Mouse (Mus musculus) regulatory T cell (primary cell): ENCODE results near the gene Dnajc19.

Experiments used
- in situ Hi-C: fragments of 300-600 bp; cut with MboI, MseI; formaldehyde crosslinking; loops from one replicate; pipeline ENCODE4 v1.15.1; 2025; ENCODE audit warnings: high pct_unique_total_duplicates

Dnajc19 gene

DNA sequence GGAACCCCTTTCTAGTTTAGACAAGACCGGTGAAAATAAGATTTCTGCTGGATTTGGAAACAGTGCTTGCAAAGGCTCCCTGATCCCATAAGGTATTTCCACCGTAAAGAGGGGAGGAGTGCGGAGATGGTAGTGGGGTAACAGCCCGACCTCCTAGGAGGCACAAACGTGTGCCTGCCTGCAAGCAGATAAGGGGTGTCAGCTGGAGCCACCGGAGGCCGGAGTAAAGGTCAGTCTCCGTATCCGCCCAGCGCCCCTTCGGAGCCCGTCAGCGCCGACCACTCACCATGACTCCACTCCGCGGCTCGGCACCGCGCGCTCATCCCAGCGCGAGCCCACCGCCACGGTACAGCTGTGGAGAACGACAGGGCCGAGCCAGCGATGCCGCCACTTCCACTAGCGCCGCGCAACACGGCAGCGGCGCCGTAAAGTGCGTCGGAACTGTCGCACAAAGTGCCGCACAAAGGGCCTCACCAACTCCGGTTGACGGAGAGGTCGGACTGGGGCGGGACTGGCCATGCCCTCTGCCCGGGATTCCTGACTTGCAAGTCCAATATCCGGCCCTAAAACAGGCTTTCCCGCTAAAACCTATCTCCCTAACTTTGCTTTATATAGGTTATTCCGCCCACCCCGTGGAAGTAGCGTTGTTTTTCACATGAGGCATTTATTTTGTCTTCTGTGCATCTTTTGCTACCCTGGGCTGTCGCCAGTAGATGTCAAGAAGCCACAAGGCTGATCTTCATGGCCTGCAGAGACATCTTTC is at the start of gene Dnajc19:
Dnajc19 (minus strand) TSS at position 422 of the 763 bp plus-strand sequence.
- in situ Hi-C loops, result loop anchor here (5.0 to 10.0 kb wide), 2 partner anchors 64 to 1336 kb away; partner anchors contain the start of gene Fxr1

DNA sequence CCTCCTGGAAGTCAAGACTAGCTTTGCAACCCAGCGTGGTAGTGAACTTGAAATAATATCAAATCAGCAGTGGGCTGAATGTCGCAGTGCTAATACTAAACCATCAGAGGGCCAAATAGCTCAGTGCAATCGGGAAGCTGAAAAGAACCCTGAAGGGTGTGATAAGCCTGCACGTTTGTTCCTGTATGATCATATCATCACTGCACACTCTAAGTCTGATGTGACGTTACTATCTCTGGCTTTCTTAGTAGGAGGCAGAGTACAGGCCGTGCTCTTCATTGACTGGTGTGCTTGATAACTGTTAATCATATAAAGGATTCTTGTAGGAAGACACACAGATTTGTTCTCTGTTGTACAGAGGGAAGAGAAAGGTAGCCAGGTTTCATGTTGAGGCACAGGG is 48.8 kb upstream of the Dnajc19 start:
- in situ Hi-C loops, result loop anchor here (10.0 kb wide), 1 partner anchor 1165 kb away; no protein-coding TSS in a partner anchor

DNA sequence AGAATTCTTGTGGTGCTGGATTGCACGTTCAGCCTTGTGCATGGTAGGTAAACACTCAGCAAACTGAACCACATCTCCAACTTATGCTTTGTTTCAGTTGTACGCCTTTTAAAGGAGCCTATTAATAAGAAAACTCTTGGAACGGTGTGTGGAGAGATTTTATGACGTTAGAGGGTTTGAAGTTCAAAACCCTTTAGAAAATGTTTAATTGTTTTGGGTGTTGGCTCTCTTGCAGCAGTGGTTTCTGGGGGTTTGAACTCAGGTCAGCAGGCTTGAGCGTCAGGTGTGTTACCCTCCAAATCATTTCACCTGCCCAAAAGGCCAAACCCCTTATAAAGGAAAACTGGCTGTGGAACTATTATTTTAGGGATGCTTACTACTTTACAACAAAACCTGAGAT is 40.2 kb upstream of the Dnajc19 start:
- in situ Hi-C loops, result loop anchor here (25.0 kb wide), 1 partner anchor 1366 kb away; no protein-coding TSS in a partner anchor

DNA sequence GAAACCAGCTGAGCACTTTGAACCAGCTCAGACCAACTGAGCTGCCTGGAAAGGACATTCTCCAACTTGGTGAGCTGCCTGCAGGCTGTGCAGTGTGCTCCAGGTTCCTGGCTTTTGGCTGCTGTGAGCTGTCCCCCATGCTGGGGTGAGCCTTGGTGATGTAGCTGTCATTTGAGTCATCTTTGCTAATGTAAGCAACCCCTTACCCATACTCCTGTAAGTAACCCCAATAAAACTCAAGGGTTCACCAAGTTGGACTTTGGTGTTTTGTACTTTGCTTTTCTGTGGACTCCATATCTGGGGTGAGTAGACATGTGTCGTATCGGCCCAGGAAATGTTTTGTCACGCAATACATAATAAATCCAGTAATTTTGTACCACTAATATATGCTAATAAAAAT is 39.7 kb upstream of the Dnajc19 start:
- in situ Hi-C loops, result loop anchor here (25.0 kb wide), 1 partner anchor 1367 kb away; no protein-coding TSS in a partner anchor

DNA sequence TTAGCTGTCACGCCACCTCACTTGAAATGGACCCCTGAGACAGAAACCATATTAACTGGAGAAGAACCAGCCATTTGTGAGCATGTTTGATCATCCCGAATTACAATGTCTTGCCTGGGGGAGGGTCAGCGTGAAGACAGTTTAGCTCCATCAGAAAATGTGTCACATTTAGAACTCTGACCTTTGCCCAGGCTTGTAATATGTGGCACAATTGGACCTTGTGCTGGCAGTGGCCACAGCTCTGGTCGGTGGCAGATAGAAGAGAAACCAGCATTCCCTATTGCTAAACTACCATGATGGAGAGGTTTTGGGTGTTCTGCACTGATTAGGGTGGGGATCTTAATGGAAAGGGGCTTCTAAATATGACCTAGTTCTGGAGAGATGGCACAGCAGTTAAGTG is 38.7 kb upstream of the Dnajc19 start:
- in situ Hi-C loops, result loop anchor here (25.0 kb wide), 1 partner anchor 1367 kb away; no protein-coding TSS in a partner anchor

DNA sequence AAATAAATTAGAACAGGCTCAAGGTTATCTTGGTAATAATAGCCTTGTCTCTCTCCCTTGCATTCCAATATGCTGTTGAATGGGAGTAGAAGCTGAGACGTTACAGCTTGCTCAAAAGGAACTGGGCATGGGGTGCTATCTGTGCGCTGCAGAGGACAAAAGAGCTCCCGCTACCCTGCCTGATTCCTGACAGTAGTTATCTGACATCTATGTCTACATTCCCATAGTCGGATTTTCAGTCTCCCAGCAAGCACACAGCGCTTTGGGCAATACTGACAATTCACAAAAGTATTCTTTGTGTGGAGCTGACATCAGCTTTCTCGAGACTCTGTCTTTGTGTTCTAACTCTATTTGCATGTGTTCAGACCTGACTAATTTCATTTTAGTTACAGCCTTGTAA is 34.7 kb upstream of the Dnajc19 start:
- in situ Hi-C loops, result loop anchor here (25.0 kb wide), 1 partner anchor 1371 kb away; no protein-coding TSS in a partner anchor

DNA sequence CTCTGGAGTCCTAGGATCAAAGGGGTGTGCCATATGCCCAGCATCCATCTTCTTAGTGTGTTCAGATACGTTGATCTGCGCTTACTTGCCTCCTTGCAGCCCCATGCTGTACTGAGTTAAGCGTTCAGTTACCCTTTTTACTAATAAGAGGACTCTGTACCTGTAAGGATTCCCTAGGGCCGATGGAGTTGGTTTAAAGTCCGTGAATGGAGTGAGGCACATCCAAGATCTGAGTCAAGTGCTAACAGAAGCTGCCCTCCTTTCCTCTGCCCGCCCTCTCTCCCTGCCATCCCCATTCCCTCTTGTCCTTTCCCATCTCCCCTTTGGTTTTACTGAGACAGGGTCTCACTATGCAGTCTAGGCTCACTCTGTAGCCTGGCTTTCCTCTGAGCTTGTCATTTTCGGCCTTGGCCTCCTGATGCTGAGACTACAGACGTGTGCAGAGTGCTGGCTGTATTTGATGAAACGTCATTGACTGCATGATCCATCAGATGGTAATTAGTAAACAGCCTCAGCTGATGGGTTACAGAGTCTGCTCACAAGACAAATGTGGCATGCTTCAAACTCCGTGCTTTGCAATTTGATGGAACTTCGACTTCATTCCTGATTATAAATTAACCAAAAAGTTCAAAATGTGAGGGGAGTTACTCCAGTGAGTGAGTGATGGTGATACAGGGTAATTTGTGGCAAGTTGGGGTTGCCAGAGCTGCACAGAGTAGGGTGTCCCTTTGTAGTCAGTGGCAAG is 31.0 kb upstream of the Dnajc19 start:
- in situ Hi-C loops, result loop anchor here (25.0 kb wide), 1 partner anchor 1375 kb away; no protein-coding TSS in a partner anchor

DNA sequence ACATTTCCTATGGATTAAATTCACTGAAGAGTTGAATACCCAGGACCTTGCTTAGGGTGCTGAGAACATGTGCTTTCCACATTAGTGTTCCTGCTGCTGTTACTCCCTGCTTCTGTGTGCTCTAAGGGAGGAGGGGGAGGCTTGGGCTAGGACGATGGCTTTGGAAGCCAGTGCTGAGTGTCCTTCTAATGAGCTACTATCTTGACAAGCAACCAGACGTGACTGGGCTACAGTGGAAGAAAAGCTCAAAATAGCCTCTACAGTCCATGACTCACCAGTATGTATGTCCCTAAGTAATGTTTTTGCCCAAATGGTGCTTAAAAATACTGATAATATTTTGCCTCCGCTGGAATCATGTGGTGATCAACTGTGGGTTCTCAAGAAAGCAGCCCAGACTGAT is 26.5 kb upstream of the Dnajc19 start:
- in situ Hi-C loops, result loop anchor here (25.0 kb wide), 1 partner anchor 1380 kb away; no protein-coding TSS in a partner anchor

DNA sequence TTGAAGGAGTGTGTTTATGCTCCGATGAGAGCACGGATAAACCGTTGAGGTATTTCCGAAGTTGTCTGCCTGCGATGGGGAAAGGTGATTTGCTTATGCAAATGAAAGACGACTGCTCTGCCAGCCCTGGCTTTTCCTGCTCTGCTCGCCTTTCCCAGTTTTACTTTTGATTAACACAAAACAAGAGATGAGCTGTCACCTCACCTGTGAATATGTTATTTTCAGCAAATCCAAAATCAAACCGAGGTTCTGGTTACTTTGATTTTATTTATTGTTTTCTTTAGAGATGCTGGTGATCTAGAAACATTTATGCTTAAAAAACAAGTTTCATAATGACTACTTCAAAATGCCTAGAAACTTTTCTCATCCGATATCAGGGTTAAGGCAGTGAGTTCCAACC is 25.3 kb upstream of the Dnajc19 start:
- in situ Hi-C loops, result loop anchor here (25.0 kb wide), 1 partner anchor 1381 kb away; no protein-coding TSS in a partner anchor

DNA sequence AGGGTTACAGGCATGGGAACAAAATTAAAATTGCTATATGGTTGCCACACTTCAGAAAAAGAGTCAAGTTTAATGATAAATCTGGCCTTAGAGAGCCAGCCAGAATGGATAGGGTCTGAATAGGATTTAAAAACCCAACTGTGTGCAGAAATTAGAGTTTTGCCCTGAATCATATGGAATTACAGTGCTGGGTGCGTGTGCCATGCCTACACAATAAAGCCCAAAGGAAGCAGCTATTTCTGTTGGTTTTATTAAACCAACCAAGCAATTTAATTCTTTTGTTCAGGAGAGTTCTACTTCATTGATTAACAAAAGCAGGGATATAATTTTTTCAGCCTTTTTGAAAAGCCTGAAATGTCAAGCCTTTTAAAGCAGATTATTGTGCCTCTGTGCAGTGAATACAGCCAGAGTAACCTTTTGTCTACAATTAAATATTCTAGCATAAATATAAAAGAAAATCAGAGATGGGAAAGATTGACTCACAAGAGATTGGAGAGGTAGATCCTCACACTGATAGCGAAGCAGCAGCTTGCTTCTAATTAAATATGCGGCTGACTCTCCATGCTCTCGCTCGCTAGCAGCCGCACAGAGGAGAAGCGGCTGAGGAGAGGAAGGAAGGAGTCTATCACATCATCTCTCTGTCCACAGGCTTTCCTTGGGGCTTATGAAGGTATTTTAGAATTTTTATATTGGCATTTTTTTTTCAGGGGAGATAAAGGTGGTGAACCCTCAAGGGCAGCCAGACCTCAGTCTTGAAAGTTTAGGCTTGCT is 23.0 kb upstream of the Dnajc19 start:
- in situ Hi-C loops, result loop anchor here (25.0 kb wide), 1 partner anchor 1383 kb away; no protein-coding TSS in a partner anchor

DNA sequence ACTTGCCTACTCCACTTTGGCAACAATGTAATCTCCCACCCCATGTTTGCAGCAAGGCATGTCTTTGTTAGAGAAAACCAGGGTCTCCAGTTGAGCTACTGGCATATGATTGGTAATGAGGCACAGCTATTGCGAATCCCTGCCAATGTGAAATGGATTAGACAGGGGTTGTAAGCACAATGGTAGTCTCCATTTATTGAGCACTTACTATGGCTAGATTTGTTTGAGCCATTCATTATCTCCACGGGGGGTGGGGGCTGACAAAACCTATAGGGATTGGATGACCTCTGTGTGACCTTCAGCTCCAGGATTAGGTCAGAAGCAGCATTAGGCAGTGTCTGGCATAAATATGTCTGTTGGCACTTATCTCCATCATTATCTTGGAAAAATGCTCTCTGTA is 21.8 kb upstream of the Dnajc19 start:
- in situ Hi-C loops, result loop anchor here (25.0 kb wide), 1 partner anchor 1384 kb away; no protein-coding TSS in a partner anchor

DNA sequence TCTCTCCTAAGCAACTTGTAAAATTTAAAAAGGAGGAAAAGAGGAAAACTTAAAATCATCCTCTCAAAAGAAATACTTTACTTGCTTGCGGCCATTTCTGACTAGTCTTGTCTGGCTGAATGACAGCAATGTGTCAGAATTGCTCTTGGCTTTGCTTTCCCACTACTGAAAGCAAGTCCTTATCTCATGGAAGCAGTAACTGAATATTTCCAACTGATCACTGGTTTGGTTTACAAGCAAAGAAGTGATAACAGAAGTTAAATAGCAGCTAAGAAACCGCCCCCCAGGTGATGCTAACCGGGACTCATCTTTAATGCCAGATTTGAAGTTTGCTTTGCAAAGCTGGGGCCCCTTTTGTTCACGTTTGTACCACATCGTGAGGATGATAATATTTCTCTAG is 2.5 kb upstream of the Dnajc19 start:
- in situ Hi-C loops, result loop anchor here (5.0 to 10.0 kb wide), 2 partner anchors 66 to 1339 kb away; partner anchors contain the start of gene Fxr1

DNA sequence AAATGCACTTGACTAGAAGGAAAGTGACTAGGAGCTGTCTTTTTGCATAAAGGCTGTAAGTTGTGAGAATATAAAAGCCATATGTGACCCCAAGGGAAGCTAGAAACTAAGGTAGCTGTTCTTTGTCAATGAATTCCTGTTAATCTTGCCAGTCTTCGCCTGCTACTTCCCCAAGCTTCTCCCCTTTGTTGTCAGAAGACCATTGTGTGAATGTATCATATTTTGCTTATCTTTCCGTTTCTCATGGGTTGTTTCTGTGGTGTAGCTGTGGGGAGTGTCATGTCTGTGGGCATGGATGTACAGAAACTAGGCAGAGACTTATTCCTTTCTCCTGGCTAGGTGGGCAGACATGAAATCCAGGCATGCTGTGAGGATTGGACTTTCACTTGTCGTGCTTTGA is 808 bp upstream of the Dnajc19 start:
- in situ Hi-C loops, result loop anchor here (5.0 to 10.0 kb wide), 2 partner anchors 65 to 1337 kb away; partner anchors contain the start of gene Fxr1

DNA sequence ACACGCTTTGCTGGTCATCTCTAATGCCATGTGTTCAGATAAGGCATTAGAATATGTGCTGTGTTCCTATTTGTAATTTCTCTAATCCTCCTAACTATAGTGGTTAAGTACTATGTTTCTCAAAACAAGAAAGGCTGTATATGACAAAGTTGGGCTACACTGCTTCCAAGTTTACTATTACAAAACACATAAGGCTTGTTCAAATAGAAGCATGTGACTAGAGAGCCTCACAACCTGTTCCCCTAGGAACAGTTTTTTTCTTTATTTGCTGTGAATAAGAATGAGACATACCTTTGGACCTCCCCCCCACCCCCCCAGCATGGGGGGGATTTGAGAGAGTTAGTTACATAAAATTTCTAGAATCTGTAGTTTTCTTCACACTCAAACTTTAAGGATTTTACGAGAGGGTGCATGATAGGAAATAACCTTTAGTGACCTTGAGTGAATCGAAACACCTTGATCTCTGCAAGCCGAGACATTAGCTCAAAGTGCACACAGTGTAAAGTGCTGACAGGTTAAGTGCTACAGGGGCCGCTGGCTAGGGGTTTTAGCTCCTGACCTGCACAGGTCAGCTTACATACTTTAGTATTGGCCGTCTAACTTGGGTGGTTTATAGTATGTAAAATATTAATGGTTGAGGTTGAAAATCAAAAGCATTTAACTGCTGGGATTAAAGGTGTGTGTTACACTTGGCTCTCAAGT is 4.9 kb downstream of the Dnajc19 start:
- in situ Hi-C loops, result loop anchor here (5.0 kb wide), 1 partner anchor 259 kb away; no protein-coding TSS in a partner anchor

DNA sequence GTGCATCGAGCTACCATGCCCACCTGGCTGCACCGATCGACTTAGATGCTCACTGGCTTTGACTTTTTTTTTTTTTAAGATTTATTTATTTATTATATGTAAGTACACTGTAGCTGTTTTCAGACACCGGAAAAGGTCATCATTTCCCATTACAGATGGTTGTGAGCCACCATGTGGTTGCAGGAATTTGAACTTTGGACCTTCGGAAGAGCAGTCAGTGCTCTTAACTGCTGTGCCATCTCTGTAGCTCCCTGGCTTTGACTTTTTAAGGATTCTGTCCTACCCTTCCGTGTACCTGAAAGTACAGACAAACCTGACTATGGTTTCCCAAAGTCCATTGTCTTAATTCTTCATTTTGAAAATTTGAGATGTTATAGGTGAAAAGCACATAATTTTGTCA is 8.4 kb downstream of the Dnajc19 start:
- in situ Hi-C loops, result no loop called here

DNA sequence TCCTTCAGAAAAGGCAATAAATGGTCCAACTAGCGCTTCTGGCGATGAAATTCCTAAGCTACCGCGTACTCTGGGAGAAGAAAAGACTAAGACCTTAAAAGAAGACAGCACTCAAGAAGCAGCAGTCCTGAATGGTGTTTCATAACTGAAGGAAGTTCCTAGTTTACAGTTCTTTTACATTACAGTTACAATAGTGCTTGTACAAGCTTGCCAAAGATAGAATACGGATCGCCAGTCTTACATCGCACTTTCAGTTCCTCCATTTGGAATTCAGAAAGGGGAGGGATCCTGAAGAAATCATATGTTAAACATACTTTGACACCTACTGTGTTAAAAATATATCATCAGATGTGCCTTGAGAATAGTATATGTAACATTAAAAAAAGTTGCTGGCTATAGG is 12.2 kb downstream of the Dnajc19 start:
- in situ Hi-C loops, result loop anchor here (10.0 kb wide), 1 partner anchor 1344 kb away; no protein-coding TSS in a partner anchor

DNA sequence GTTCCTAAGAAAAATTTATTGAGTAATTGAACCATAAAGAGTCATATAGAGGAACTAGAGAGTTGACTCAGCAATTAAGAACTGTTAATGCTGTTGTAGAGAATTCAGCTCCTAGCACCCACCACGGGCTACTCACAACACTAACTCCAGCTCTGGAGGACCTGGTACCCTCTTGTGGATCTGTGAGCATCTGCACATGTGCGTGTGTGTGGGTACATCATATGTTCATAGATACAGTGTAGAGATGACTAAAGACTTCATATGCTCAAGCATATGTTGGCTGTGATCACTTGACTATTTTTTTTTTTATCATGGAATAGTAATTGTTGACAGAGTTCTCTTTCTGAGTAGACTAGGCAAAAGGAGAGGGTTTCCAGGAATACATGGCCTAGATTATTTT is 18.8 kb downstream of the Dnajc19 start:
- in situ Hi-C loops, result loop anchor here (10.0 kb wide), 1 partner anchor 1338 kb away; no protein-coding TSS in a partner anchor

DNA sequence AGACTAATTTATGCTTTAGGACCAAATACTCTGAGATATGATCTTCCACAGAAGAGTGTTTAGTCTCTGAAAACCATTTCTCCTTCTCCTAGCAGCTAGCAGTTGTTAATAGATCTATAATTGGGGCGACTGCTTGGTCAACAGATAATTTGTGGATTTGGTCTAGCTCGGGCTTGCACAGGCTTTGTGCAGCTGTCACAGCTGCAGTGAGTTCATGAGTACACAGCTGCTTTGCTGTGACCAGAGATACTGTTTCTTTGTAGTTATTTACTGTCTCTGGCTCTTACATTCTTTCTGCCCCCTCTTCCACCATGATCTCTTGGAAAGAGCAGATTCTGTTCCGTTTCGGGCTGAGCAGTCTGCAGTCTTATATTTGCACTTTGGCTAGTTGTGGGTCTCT is 39.1 kb downstream of the Dnajc19 start:
- in situ Hi-C loops, result no loop called here

DNA sequence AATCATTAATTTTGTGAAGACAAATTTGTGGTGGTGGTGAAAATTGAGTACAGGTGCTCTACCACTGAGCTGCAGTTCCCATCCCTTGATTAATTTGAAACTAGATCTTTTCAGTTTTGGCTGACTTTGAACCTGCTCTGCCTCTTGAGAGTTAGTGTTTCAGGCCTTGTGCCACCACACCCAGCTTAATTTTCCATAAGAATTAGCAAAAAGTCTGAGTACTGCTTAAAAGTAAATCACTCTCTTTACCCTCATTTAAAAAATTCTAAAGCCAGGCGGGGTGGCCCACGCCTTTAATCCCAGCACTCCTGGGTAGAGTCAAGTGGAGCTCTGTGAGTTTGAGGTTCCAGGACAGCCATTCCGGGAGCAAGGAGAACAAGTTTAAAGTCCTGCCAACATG is 45.4 kb downstream of the Dnajc19 start:
- in situ Hi-C loops, result no loop called here

DNA sequence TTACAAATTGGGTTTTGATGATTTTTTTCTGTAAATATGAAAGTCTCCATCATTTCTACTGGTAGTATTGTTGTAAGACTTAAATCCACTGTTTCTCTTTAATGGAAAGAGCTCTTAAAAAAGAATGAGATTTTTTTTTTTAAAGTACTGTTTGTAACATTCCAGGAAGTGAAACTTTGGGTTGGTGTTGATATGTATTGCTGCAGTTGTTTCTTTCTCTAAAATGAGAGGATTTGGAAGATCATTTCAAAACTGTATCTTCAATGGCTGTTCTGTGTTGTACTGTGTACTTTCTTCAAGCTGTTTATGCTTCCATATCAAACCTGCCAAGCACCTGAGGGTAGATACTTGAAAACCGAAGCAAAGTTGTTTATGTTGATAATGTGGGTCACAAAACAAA is 46.3 kb downstream of the Dnajc19 start:
- in situ Hi-C loops, result no loop called here
